In genomic region chr14:57475057-57475456, GRCm38 (mm10) we compare ENCODE assay signal across 17 mouse cellular contexts. TPM values are rescaled to one million over a fixed set of nuclear protein-coding genes. Genes with fewer than 3 reads are reported as not detected.
DNase-seq lines count a peak whose midpoint lies in the region; ATAC-seq and TF ChIP-seq lines count a peak whose summit lies in the region.
"Had no signal": no experiment of that assay in that cellular context is flagged by ENCODE, and none has a peak within 500 bp of the region (broad histone marks: within the 10 kb centered on the region; RNA-seq: fewer than 3 reads in every experiment).

No protein-coding gene starts in this region.

- peaks cover 3% of the 10 kb centered on the region; the same call in 1 of the 2 replicates for H3K36me3 ChIP-seq in liver, postnatal 0 days (replicated peaks; ENCODE audit: insufficient read depth, low read length)
- H3K36me3 ChIP-seq: liver, embryonic 12.5 days; midbrain, embryonic 15.5 days; stomach, embryonic 15.5 days had no signal

- no peak for ATAC-seq in liver, postnatal 0 days
- ATAC-seq: liver, embryonic 12.5 days; midbrain, embryonic 15.5 days had no signal

- H3K4me3 ChIP-seq in liver, postnatal 0 days (ENCODE audit: low read depth, low read length): no peak overlapping the region
- H3K4me3 ChIP-seq: hindbrain, embryonic 12.5 days; liver, embryonic 12.5 days; midbrain, embryonic 15.5 days; stomach, embryonic 15.5 days had no signal

- H3K4me1 ChIP-seq in liver, postnatal 0 days (ENCODE audit: insufficient read depth): no peaks in the 10 kb centered on the region
- H3K4me1 ChIP-seq: hindbrain, embryonic 12.5 days; liver, embryonic 12.5 days; midbrain, embryonic 15.5 days; stomach, embryonic 15.5 days had no signal

- TF ChIP-seq CTCF in liver, postnatal 0 days (IDR thresholded peaks at IDR 0.05; ENCODE audit: low read depth): no peak

- no peak for TF ChIP-seq EP300 in liver, postnatal 0 days (IDR thresholded peaks at IDR 0.05; ENCODE audit: low read depth)

- DNase-seq in lung, postnatal 36 days: peak; percentile 18
- DNase-seq in lung, postnatal 4 days: no peak
- DNase-seq in frontal cortex, postnatal 36 days (ENCODE audit: low spot score in 2 of 2): peak; percentile 48 to 84
- peak; percentile 82 to 93 for DNase-seq in left cerebral cortex, postnatal 14 days (ENCODE audit: low spot score in 2 of 2)
- DNase-seq in testis, postnatal 10 days (ENCODE audit: low spot score): peak; percentile 60
- DNase-seq in cerebellum, postnatal 14 days: no peak
- no peak for DNase-seq in embryo, embryonic 11 days
- DNase-seq in liver, postnatal 0 days: no peak
- DNase-seq: adrenal gland, postnatal 14 days; gastrocnemius, postnatal 10 days; kidney, adult 8-10 months; retina, postnatal 1 day had no signal

- H3K9ac ChIP-seq in liver, postnatal 0 days (replicated peaks): no peak overlapping the region
- H3K9ac ChIP-seq: hindbrain, embryonic 12.5 days; liver, embryonic 12.5 days; midbrain, embryonic 15.5 days; stomach, embryonic 15.5 days had no signal

- no peaks in the 10 kb centered on the region for H3K27me3 ChIP-seq in liver, postnatal 0 days (ENCODE audit: insufficient read depth, low read length)
- H3K27me3 ChIP-seq: CH12.LX; hindbrain, embryonic 12.5 days; liver, embryonic 12.5 days; midbrain, embryonic 15.5 days; stomach, embryonic 15.5 days had no signal

- H3K4me2 ChIP-seq in liver, postnatal 0 days (ENCODE audit: low read depth, low read length): no peak overlapping the region
- H3K4me2 ChIP-seq: hindbrain, embryonic 12.5 days; liver, embryonic 12.5 days; midbrain, embryonic 15.5 days; stomach, embryonic 15.5 days had no signal

- 76% methylated on average over 2 of the region's 2 CpGs for WGBS in liver, postnatal 0 days (ENCODE audit: insufficient replicate concordance)

- intact Hi-C loops in left cerebral cortex, postnatal 14 days (cut with DNase I): no loop called here

- H3K9me3 ChIP-seq in liver, postnatal 0 days (ENCODE audit: low read length): no peaks in the 10 kb centered on the region
- H3K9me3 ChIP-seq: hindbrain, embryonic 12.5 days; liver, embryonic 12.5 days; midbrain, embryonic 15.5 days; stomach, embryonic 15.5 days had no signal

- H3K27ac ChIP-seq in liver, postnatal 0 days (ENCODE audit: low read depth): no peak overlapping the region
- H3K27ac ChIP-seq: hindbrain, embryonic 12.5 days; liver, embryonic 12.5 days; midbrain, embryonic 15.5 days; stomach, embryonic 15.5 days had no signal

RNA-seq across cellular contexts. Expression of gene Il17d, which starts 49.5 kb away (rescaled TPM):
- total RNA-seq in left cerebral cortex, postnatal 14 days (2021): 10 to 100 TPM; 13.3 to 14.0 TPM
- polyA plus RNA-seq in liver, postnatal 0 days (2015; fragmentation: Nextera tagmentation; extraction: Ambion mirVana): 0.19 and 0.33 TPM in 2 replicates

RNA-seq across cellular contexts. Expression of gene Ift88, which starts 51.2 kb away (rescaled TPM):
- 10 to 100 TPM; 16.9 to 17.7 TPM for total RNA-seq in left cerebral cortex, postnatal 14 days (2021)
- 1.2 and 2.4 TPM in 2 replicates for polyA plus RNA-seq in liver, postnatal 0 days (2015; fragmentation: Nextera tagmentation; extraction: Ambion mirVana)

Comparison
In these comparisons a context has a peak if more than half of its experiments do, and no peak if none do; other contexts are left out.
1. DNase-seq: peak in lung, postnatal 36 days (single experiment), frontal cortex, postnatal 36 days (2 of 2), left cerebral cortex, postnatal 14 days (2 of 2) and testis, postnatal 10 days (single experiment); none in lung, postnatal 4 days (0 of 2), cerebellum, postnatal 14 days (0 of 2), embryo, embryonic 11 days (single experiment) and liver, postnatal 0 days (single experiment).